Mouse (Mus musculus) hematopoietic stem cell, adult 5-6 weeks (primary cell): ENCODE results near the gene Lap3. TPM values are rescaled to one million over a fixed set of nuclear protein-coding genes. Genes with fewer than 3 reads are reported as not detected.

Experiments
- ATAC-seq, 2 experiments: fragments of 125-278 bp in 1 of 2; replicated peaks in 1 of 2; 2 replicates each; pipeline ENCODE4 v1.8.0; 2016 to 2017; ENCODE audit warnings: inconsistent platforms in 2 of 2, mild to moderate bottlenecking in 2 of 2, moderate number of reproducible peaks in 2 of 2, low read depth in 1 of 2, moderate TSS enrichment in 1 of 2; ENCODE audit not compliant: low FRiP score in 2 of 2, poor library complexity in 2 of 2, severe bottlenecking in 2 of 2, insufficient read depth in 1 of 2, low TSS enrichment in 1 of 2
- total RNA-seq: library from RNA; stranded (forward); fragments of 172-1452, 232-1000 nt; gene quantifications from 2 replicates; pipeline ENCODE4 v1.2.3, GENCODE M21; 2017

Gene Lap3
- total RNA-seq, 1 experiment from 2014 or later, result 48.4 TPM

GRCm38 (mm10) chr5:45529696-45530095 lies 36.5 kb downstream of the Lap3 start:
- ATAC-seq, result no peak

DNA sequence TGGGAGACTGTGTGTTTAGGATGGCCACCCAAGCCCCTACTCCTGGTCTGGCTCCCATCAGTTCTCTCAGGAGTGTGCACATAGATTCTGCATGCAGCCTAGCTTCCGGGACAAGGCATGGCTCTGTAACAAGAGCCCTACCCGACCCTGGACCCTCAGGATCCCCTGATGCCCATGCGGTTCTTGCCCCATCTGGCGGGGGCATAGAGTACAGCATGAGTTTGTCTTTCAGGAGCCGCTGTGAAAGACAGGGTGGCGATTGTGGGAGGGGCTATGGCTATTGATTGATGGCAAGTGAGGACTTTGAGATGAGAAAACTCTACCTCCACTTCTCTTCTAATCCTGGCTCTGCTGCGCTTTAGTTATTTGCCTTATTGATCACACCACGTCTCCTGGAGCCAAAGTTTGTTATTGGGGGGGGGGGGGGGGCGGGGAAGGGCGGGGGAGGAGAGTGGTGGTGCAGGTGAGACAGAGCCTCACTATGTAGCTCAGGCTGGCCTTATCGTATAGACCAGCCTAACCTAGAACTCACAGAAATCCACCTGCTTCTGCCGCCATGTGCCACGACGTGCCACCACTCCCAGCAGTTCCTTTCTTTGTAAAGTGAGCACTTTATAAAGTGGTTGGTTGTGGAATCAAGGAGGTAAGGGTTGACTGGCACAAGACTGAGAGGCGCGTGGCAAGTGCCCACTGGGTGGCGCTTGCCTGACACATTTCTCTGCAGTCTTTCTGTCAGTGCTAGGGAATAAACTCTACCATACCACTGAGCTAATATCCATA lies 41.3 kb downstream of the Lap3 start:
- ATAC-seq, result peak; percentile 88 to 89

GRCm38 (mm10) chr5:45535177-45535576 lies 42.0 kb downstream of the Lap3 start:
- ATAC-seq, result no peak

DNA sequence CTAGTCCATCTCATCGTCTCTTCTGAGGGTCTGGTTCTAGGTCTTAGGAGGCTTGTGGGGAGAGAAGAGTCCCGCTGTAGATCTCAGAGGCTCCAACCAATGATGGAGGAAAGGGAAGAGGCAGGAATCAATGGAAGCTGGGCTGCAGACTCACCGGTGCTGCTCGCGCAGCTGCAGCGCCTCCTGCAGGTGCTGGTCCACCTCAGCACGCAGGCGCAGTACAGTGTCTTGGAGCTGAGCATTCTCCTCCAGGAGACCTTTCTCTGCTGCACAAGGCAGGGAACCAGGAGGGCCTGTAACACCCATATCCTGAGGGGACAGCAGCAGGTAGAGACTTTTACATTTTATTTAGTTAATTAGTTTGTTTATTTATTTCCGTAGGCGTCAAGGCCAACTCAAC lies 46.3 kb downstream of the Lap3 start:
- ATAC-seq, result no peak

GRCm38 (mm10) chr5:45543374-45543773 lies 50.2 kb downstream of the Lap3 start:
- no peak for ATAC-seq

- ATAC-seq, result no peak
These were observed 56.4 kb downstream of the Lap3 start for GRCm38 (mm10) chr5:45549586-45549985.

Other genes starting within 250 kb of the Lap3 start
- gene Qdpr, start 43.1 kb upstream of the Lap3 start, total RNA-seq, result 39.4 and 69.8 TPM in 2 replicates
- gene Clrn2, start 39.6 kb upstream of the Lap3 start, total RNA-seq, result not detected in 2 replicates
- 20.0 and 32.8 TPM in 2 replicates for gene Med28, start 26.9 kb downstream of the Lap3 start, total RNA-seq
- not detected in 2 replicates for gene Fam184b, start 146.2 kb downstream of the Lap3 start, total RNA-seq
- gene Ncapg, start 176.5 kb downstream of the Lap3 start, total RNA-seq, result 58.3 and 68.0 TPM in 2 replicates